ENCODE assay signal across 1 mouse cellular context in genomic region chr15:98732006-98732531, GRCm38 (mm10).
A peak's percentile ranks its signal among the peaks of the same experiment; 100 is the strongest.
TF ChIP-seq lines count a peak whose summit lies in the region.

No protein-coding gene starts in this region.

TF ChIP-seq in myocyte, 11 proteins besides CTCF, POLR2A, EP300 and RAD21:
- no peak for TF ChIP-seq TCF12 (IDR thresholded peaks at IDR 0.05; ENCODE audit: insufficient read depth, poor library complexity, severe bottlenecking)
- TF ChIP-seq MYOD1 (IDR thresholded peaks at IDR 0.05; ENCODE audit: control insufficient read depth in 1 of 3, insufficient read length in 2 of 3, low read depth in 2 of 3): peak in 2 of 3 experiments; percentile 49 to 59
- TF ChIP-seq SRF (IDR thresholded peaks at IDR 0.05; ENCODE audit: control insufficient read depth, insufficient read length, low read depth): no peak
- TF ChIP-seq MAX (IDR thresholded peaks at IDR 0.05; ENCODE audit: low read depth): no peak
- TF ChIP-seq MYOG (IDR thresholded peaks at IDR 0.05; ENCODE audit: control insufficient read depth in 1 of 3, insufficient read depth in 1 of 3, insufficient read length in 2 of 3, low read depth in 2 of 3): peak in 1 of 3 experiments; percentile 72
- TF ChIP-seq E2F4 (IDR thresholded peaks at IDR 0.05; ENCODE audit: insufficient read depth): no peak
- TF ChIP-seq REST (IDR thresholded peaks at IDR 0.05; ENCODE audit: insufficient read depth, insufficient read length): no peak
- peak; percentile 50 for TF ChIP-seq POLR2AphosphoS2 (IDR thresholded peaks at IDR 0.05; ENCODE audit: insufficient read length, low read depth)
